Mouse (Mus musculus): ENCODE measurements at regions not wholly inside any gene's neighbourhood (a gene's known extent, or its start where the extent isn't known, plus 50 kb on each side); places are given as distances from the start of the nearest gene placed in this dataset.

GRCm38 (mm10) chr13:105378587-105378986 lies 64.9 kb upstream of the Htr1a start:
- TF ChIP-seq GATA1 (IDR thresholded peaks at IDR 0.05; ENCODE audit: borderline replicate concordance, low read length) (no peak), FLI1 (IDR thresholded peaks at IDR 0.05; ENCODE audit: low read length) (no peak)
